Mouse (Mus musculus): ENCODE measurements around the gene Slc35e2. TPM values are rescaled to one million over a fixed set of nuclear protein-coding genes. Genes with fewer than 3 reads are reported as not detected.

Gene Slc35e2
- 19.4 and 20.2 TPM in 2 replicates for polyA plus RNA-seq (2011; ENCODE audit: insufficient read depth, insufficient read length, low read depth, missing spikeins)

- peak within 1 kb of the TSS; percentile 87 for H3K4me3 ChIP-seq (ENCODE audit: low read depth, low read length)
- no peaks in the 10 kb centered on the region for H3K27me3 ChIP-seq (ENCODE audit: control insufficient read depth, insufficient read depth, low read length, poor library complexity, severe bottlenecking)
- H3K36me3 ChIP-seq (ENCODE audit: control insufficient read depth, insufficient read depth, low read length, poor library complexity, severe bottlenecking) = peaks cover 3% of the 10 kb centered on the region
- peak within 1 kb of the TSS; percentile 87 for H3K9ac ChIP-seq (ENCODE audit: low read depth, poor library complexity, severe bottlenecking)
- H3K9me3 ChIP-seq (replicated peaks; ENCODE audit: control insufficient read depth, insufficient read depth, low read length, poor library complexity, severe bottlenecking) = no peaks in the 10 kb centered on the region
- peak within 1 kb of the TSS; percentile 98 for H3K27ac ChIP-seq (ENCODE audit: insufficient read depth, low read length)
- H3K4me1 ChIP-seq (ENCODE audit: control insufficient read depth, insufficient read depth, low read length) = no peaks in the 10 kb centered on the region
- TF ChIP-seq POLR2A (IDR thresholded peaks at IDR 0.05; ENCODE audit: insufficient read depth, low read length) (peak; percentile 75), EP300 (IDR thresholded peaks at IDR 0.05; ENCODE audit: insufficient read depth, low read depth, low read length) (no peak)
These were observed at the start of gene Slc35e2 for GRCm38 (mm10) chr4:155601091-155601996. TSS of gene Slc35e2 (plus strand) at chr4:155601416.

- peaks cover 67% of the 10 kb centered on the region for H3K36me3 ChIP-seq (ENCODE audit: control insufficient read depth, insufficient read depth, low read length, poor library complexity, severe bottlenecking)
- no peak overlapping the region for H3K27ac ChIP-seq (ENCODE audit: insufficient read depth, low read length)
- H3K9me3 ChIP-seq (replicated peaks; ENCODE audit: control insufficient read depth, insufficient read depth, low read length, poor library complexity, severe bottlenecking) = no peaks in the 10 kb centered on the region
- no peaks in the 10 kb centered on the region for H3K4me1 ChIP-seq (ENCODE audit: control insufficient read depth, insufficient read depth, low read length)
- H3K4me3 ChIP-seq (ENCODE audit: low read depth, low read length) = no peak overlapping the region
- no peak overlapping the region for H3K9ac ChIP-seq (ENCODE audit: low read depth, poor library complexity, severe bottlenecking)
- TF ChIP-seq EP300 (IDR thresholded peaks at IDR 0.05; ENCODE audit: insufficient read depth, low read depth, low read length) (no peak), CTCF (IDR thresholded peaks at IDR 0.05; ENCODE audit: low read depth, low read length) (no peak), POLR2A (IDR thresholded peaks at IDR 0.05; ENCODE audit: insufficient read depth, low read length) (no peak)
- no peaks in the 10 kb centered on the region for H3K27me3 ChIP-seq (ENCODE audit: control insufficient read depth, insufficient read depth, low read length, poor library complexity, severe bottlenecking)
These were observed 48.2 kb upstream of the Slc35e2 start for GRCm38 (mm10) chr4:155552917-155553532.

- Histone ChIP-seq H3K9ac (ENCODE audit: low read depth, poor library complexity, severe bottlenecking) (no peak overlapping the region), H3K9me3 (replicated peaks; ENCODE audit: control insufficient read depth, insufficient read depth, low read length, poor library complexity, severe bottlenecking) (no peaks in the 10 kb centered on the region), H3K4me1 (ENCODE audit: control insufficient read depth, insufficient read depth, low read length) (no peaks in the 10 kb centered on the region), H3K27me3 (ENCODE audit: control insufficient read depth, insufficient read depth, low read length, poor library complexity, severe bottlenecking) (no peaks in the 10 kb centered on the region), H3K36me3 (ENCODE audit: control insufficient read depth, insufficient read depth, low read length, poor library complexity, severe bottlenecking) (peaks cover 73% of the 10 kb centered on the region), H3K27ac (ENCODE audit: insufficient read depth, low read length) (no peak overlapping the region), H3K4me3 (ENCODE audit: low read depth, low read length) (no peak overlapping the region)
- TF ChIP-seq POLR2A (IDR thresholded peaks at IDR 0.05; ENCODE audit: insufficient read depth, low read length) (no peak), CTCF (IDR thresholded peaks at IDR 0.05; ENCODE audit: low read depth, low read length) (no peak), EP300 (IDR thresholded peaks at IDR 0.05; ENCODE audit: insufficient read depth, low read depth, low read length) (no peak)
These were observed 46.3 kb upstream of the Slc35e2 start for GRCm38 (mm10) chr4:155554880-155555279.

- TF ChIP-seq POLR2A (IDR thresholded peaks at IDR 0.05; ENCODE audit: insufficient read depth, low read length) = no peak
- TF ChIP-seq CTCF (IDR thresholded peaks at IDR 0.05; ENCODE audit: low read depth, low read length) = no peak
- no peak for TF ChIP-seq EP300 (IDR thresholded peaks at IDR 0.05; ENCODE audit: insufficient read depth, low read depth, low read length)
- peaks cover 71% of the 10 kb centered on the region for H3K36me3 ChIP-seq (ENCODE audit: control insufficient read depth, insufficient read depth, low read length, poor library complexity, severe bottlenecking)
- no peaks in the 10 kb centered on the region for H3K27me3 ChIP-seq (ENCODE audit: control insufficient read depth, insufficient read depth, low read length, poor library complexity, severe bottlenecking)
- no peaks in the 10 kb centered on the region for H3K9me3 ChIP-seq (replicated peaks; ENCODE audit: control insufficient read depth, insufficient read depth, low read length, poor library complexity, severe bottlenecking)
- H3K27ac ChIP-seq (ENCODE audit: insufficient read depth, low read length) = no peak overlapping the region
- H3K9ac ChIP-seq (ENCODE audit: low read depth, poor library complexity, severe bottlenecking) = no peak overlapping the region
- no peak overlapping the region for H3K4me3 ChIP-seq (ENCODE audit: low read depth, low read length)
- no peaks in the 10 kb centered on the region for H3K4me1 ChIP-seq (ENCODE audit: control insufficient read depth, insufficient read depth, low read length)
These were observed 45.8 kb upstream of the Slc35e2 start for GRCm38 (mm10) chr4:155555464-155555863.

- Histone ChIP-seq H3K27ac (ENCODE audit: insufficient read depth, low read length) (no peak overlapping the region), H3K36me3 (ENCODE audit: control insufficient read depth, insufficient read depth, low read length, poor library complexity, severe bottlenecking) (peaks cover 48% of the 10 kb centered on the region), H3K9me3 (replicated peaks; ENCODE audit: control insufficient read depth, insufficient read depth, low read length, poor library complexity, severe bottlenecking) (no peaks in the 10 kb centered on the region), H3K27me3 (ENCODE audit: control insufficient read depth, insufficient read depth, low read length, poor library complexity, severe bottlenecking) (no peaks in the 10 kb centered on the region), H3K4me1 (ENCODE audit: control insufficient read depth, insufficient read depth, low read length) (no peaks in the 10 kb centered on the region), H3K9ac (ENCODE audit: low read depth, poor library complexity, severe bottlenecking) (no peak overlapping the region), H3K4me3 (ENCODE audit: low read depth, low read length) (no peak overlapping the region)
- TF ChIP-seq EP300 (IDR thresholded peaks at IDR 0.05; ENCODE audit: insufficient read depth, low read depth, low read length) (no peak), CTCF (IDR thresholded peaks at IDR 0.05; ENCODE audit: low read depth, low read length) (no peak), POLR2A (IDR thresholded peaks at IDR 0.05; ENCODE audit: insufficient read depth, low read length) (no peak)
These were observed 41.8 kb upstream of the Slc35e2 start for GRCm38 (mm10) chr4:155559454-155559853.

GRCm38 (mm10) chr4:155560932-155561331 is 40.3 kb upstream of the Slc35e2 start:
- Histone ChIP-seq H3K4me1 (ENCODE audit: control insufficient read depth, insufficient read depth, low read length) (no peaks in the 10 kb centered on the region), H3K9me3 (replicated peaks; ENCODE audit: control insufficient read depth, insufficient read depth, low read length, poor library complexity, severe bottlenecking) (no peaks in the 10 kb centered on the region), H3K27ac (ENCODE audit: insufficient read depth, low read length) (no peak overlapping the region; the same call in 1 of the 2 replicates), H3K4me3 (ENCODE audit: low read depth, low read length) (no peak overlapping the region), H3K36me3 (ENCODE audit: control insufficient read depth, insufficient read depth, low read length, poor library complexity, severe bottlenecking) (peaks cover 33% of the 10 kb centered on the region), H3K27me3 (ENCODE audit: control insufficient read depth, insufficient read depth, low read length, poor library complexity, severe bottlenecking) (no peaks in the 10 kb centered on the region), H3K9ac (ENCODE audit: low read depth, poor library complexity, severe bottlenecking) (no peak overlapping the region)
- TF ChIP-seq POLR2A (IDR thresholded peaks at IDR 0.05; ENCODE audit: insufficient read depth, low read length) (no peak), EP300 (IDR thresholded peaks at IDR 0.05; ENCODE audit: insufficient read depth, low read depth, low read length) (no peak), CTCF (IDR thresholded peaks at IDR 0.05; ENCODE audit: low read depth, low read length) (no peak)
